Mouse (Mus musculus) bone marrow macrophage, adult 2 months (primary cell): ENCODE measurements around the gene Arfip1.

Source experiments
- CTCF ChIP-seq: IDR thresholded peaks from 2 replicates; pipeline ENCODE4 v1.5.1; 2012; ENCODE audit warnings: low read depth, mild to moderate bottlenecking, low read length, moderate library complexity
- POLR2A ChIP-seq: IDR thresholded peaks from 2 replicates; pipeline ENCODE4 v1.6.1; 2012; ENCODE audit warnings: mild to moderate bottlenecking, low read depth, low read length, borderline replicate concordance

- TF ChIP-seq POLR2A (no peak), CTCF (no peak)
Observed at GRCm38 (mm10) chr3:84467419-84468110, 114.9 kb downstream of the Arfip1 start.
